Mouse (Mus musculus) left cerebral cortex, adult 11 months (tissue): ENCODE data around the gene Mcm10.

Experiments used
- DNase-seq: peaks from one replicate; pipeline ENCODE4 v3.0.0; 2022; ENCODE audit warnings: low spot score

The Mcm10 gene

GRCm38 (mm10) chr2:5032665-5033064 is 20.1 kb upstream of the Mcm10 start:
- no peak for DNase-seq

GRCm38 (mm10) chr2:5031215-5031614 is 18.6 kb upstream of the Mcm10 start:
- no peak for DNase-seq

GRCm38 (mm10) chr2:5029808-5030207 is 17.2 kb upstream of the Mcm10 start:
- no peak for DNase-seq

- DNase-seq, result no peak
Observed at GRCm38 (mm10) chr2:5028047-5028446, 15.5 kb upstream of the Mcm10 start.

- DNase-seq, result no peak
Observed at GRCm38 (mm10) chr2:5027057-5027456, 14.5 kb upstream of the Mcm10 start.

GRCm38 (mm10) chr2:5025162-5025733 is 12.7 kb upstream of the Mcm10 start:
- DNase-seq, result no peak

GRCm38 (mm10) chr2:5023699-5024399 is 11.3 kb upstream of the Mcm10 start:
- no peak for DNase-seq

- DNase-seq, result no peak
Observed at GRCm38 (mm10) chr2:5023275-5023674, 10.7 kb upstream of the Mcm10 start.

- DNase-seq, result no peak
Observed at GRCm38 (mm10) chr2:5019708-5020107, 7.1 kb upstream of the Mcm10 start.

GRCm38 (mm10) chr2:5016922-5017321 is 4.3 kb upstream of the Mcm10 start:
- DNase-seq, result no peak

- DNase-seq, result no peak
Observed at GRCm38 (mm10) chr2:5015527-5015926, 2.9 kb upstream of the Mcm10 start.

GRCm38 (mm10) chr2:5014616-5015015 is 2.0 kb upstream of the Mcm10 start:
- DNase-seq, result no peak

GRCm38 (mm10) chr2:5011898-5012490 is 597 bp downstream of the Mcm10 start:
- DNase-seq, result no peak

GRCm38 (mm10) chr2:5007107-5007506 is 5.5 kb downstream of the Mcm10 start:
- no peak for DNase-seq

- DNase-seq, result no peak
Observed at GRCm38 (mm10) chr2:5001266-5001665, 11.3 kb downstream of the Mcm10 start.

GRCm38 (mm10) chr2:4998905-4999304 is 13.7 kb downstream of the Mcm10 start:
- no peak for DNase-seq

GRCm38 (mm10) chr2:4996421-4996824 is 16.2 kb downstream of the Mcm10 start:
- DNase-seq, result no peak

- no peak for DNase-seq
Observed at GRCm38 (mm10) chr2:4995646-4996045, 16.9 kb downstream of the Mcm10 start.

GRCm38 (mm10) chr2:4994436-4994835 is 18.2 kb downstream of the Mcm10 start:
- DNase-seq, result no peak

- no peak for DNase-seq
Observed at GRCm38 (mm10) chr2:4993584-4993983, 19.0 kb downstream of the Mcm10 start.

- no peak for DNase-seq
Observed at GRCm38 (mm10) chr2:4988826-4989424, 23.7 kb downstream of the Mcm10 start.

GRCm38 (mm10) chr2:4987388-4988180 is 25.0 kb downstream of the Mcm10 start:
- DNase-seq, result no peak
